Mouse (Mus musculus) neural tube, postnatal 0 days (tissue): Measurements from ENCODE around the gene Zfp619. TPM values are rescaled to one million over a fixed set of nuclear protein-coding genes. Genes with fewer than 3 reads are reported as not detected.

Experiments
- polyA plus RNA-seq: library from polyadenylated mRNA; unstranded; fragments of >200 nt; fragmentation: Nextera tagmentation; extraction: Ambion mirVana; gene quantifications from 2 replicates; pipeline ENCODE4 v1.2.1, GENCODE M21; 2015

The Zfp619 gene
- 1.4 and 1.6 TPM in 2 replicates for polyA plus RNA-seq

GRCm38 (mm10) chr7:39517616-39518177 lies at the start of gene Zfp619:
Gene Zfp619 (plus strand): TSS chr7:39517766.

Other genes with a start within 250 kb of the Zfp619 start
- not detected in 2 replicates for gene Gm5114, start 104.6 kb upstream of the Zfp619 start, polyA plus RNA-seq